Mouse (Mus musculus) testis, adult 2 months (tissue): Measurements from ENCODE around the gene Btbd7. TPM values are rescaled to one million over a fixed set of nuclear protein-coding genes. Genes with fewer than 3 reads are reported as not detected.

Experiments
- H3K27ac ChIP-seq: fragments of 200-500 bp; 2 replicates; pipeline ENCODE4 v1.5.1; 2012; ENCODE audit warnings: low read depth, low read length; ENCODE audit not compliant: control insufficient read depth, insufficient read depth
- H3K27me3 ChIP-seq: fragments of 200-500 bp; 2 replicates; pipeline ENCODE4 v1.6.1; 2012; ENCODE audit warnings: mild to moderate bottlenecking, low read length, moderate library complexity; ENCODE audit not compliant: control insufficient read depth, insufficient read depth
- H3K36me3 ChIP-seq: fragments of 200-500 bp; 2 replicates; pipeline ENCODE4 v1.6.1; 2012; ENCODE audit warnings: mild to moderate bottlenecking, low read length; ENCODE audit not compliant: control insufficient read depth, insufficient read depth
- H3K4me1 ChIP-seq: fragments of 200-500 bp; 2 replicates; pipeline ENCODE4 v1.6.1; 2012; ENCODE audit warnings: low read length; ENCODE audit not compliant: control insufficient read depth, insufficient read depth
- H3K4me3 ChIP-seq: fragments of 200-500 bp; 2 replicates; pipeline ENCODE4 v1.5.1; 2012; ENCODE audit warnings: low read depth, mild to moderate bottlenecking, low read length, moderate library complexity, mixed read lengths; ENCODE audit not compliant: control insufficient read depth
- CTCF ChIP-seq: fragments of 200-500 bp; IDR thresholded peaks from 2 replicates; pipeline ENCODE4 v1.5.1; 2012; ENCODE audit warnings: low read depth, mild to moderate bottlenecking, inconsistent platforms, low read length, moderate library complexity; ENCODE audit not compliant: control insufficient read depth, insufficient read depth, insufficient replicate concordance
- POLR2A ChIP-seq: fragments of 200-500 bp; IDR thresholded peaks from 2 replicates; pipeline ENCODE4 v1.6.1; 2012; ENCODE audit warnings: low read depth, mild to moderate bottlenecking, inconsistent platforms, low read length, moderate library complexity; ENCODE audit not compliant: control insufficient read depth
- polyA plus RNA-seq: library from polyadenylated mRNA; depleted of rRNA; stranded (reverse); fragments of >200 nt; gene quantifications from 2 replicates; pipeline ENCODE4 v1.2.3, GENCODE M21; 2012

Gene Btbd7
- polyA plus RNA-seq, 1 experiment, result 21.9 TPM

DNA sequence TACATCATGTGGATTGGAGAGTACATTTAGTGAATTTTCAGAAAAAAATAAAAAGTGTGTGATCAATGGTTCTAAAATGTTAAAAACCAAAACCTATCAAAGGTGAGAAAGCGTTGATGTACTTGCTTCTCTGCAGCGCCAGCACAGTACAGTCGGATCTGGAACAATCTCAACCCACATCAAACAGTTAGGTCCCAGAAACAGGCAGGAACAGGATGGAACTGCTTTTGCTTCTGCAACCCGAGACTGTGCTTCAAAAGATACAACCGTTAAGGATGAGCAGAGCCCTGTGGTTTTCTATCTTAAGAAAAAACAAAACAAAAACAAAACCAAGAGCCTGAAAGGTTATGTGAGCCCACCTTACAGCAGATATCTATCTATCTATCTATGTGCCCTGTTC, 95.4 kb downstream of the Btbd7 start:
- Histone ChIP-seq H3K4me3 (no peak overlapping the region), H3K4me1 (no peaks in the 10 kb centered on the region), H3K27me3 (no peaks in the 10 kb centered on the region), H3K27ac (no peak overlapping the region), H3K36me3 (no peaks in the 10 kb centered on the region; the same call in 1 of the 2 replicates)
- TF ChIP-seq CTCF, result no peak
- TF ChIP-seq POLR2A, result no peak

DNA sequence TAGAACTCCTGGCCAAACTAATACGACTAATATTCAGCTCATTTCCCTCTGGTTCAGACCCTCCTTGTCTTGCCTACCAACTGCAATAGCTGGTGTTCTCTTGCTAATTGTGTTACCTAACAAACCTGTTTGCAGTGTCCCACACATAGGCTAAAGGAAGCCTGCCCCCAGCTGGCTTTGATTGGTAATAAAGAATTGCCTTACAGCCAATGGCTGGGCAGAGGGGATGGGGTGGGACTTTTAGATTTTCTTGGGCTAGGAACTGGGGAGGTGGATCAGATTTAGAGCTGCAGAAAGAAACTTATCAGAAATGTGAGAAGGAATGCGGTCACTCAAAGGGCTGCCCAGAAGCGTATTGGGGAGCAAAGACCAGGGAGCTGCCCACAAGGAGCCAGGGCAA, 98.8 kb downstream of the Btbd7 start:
- Histone ChIP-seq H3K27ac (no peak overlapping the region), H3K4me1 (no peaks in the 10 kb centered on the region), H3K36me3 (peaks cover 2% of the 10 kb centered on the region), H3K27me3 (no peaks in the 10 kb centered on the region), H3K4me3 (no peak overlapping the region)
- TF ChIP-seq POLR2A (no peak), CTCF (no peak)

DNA sequence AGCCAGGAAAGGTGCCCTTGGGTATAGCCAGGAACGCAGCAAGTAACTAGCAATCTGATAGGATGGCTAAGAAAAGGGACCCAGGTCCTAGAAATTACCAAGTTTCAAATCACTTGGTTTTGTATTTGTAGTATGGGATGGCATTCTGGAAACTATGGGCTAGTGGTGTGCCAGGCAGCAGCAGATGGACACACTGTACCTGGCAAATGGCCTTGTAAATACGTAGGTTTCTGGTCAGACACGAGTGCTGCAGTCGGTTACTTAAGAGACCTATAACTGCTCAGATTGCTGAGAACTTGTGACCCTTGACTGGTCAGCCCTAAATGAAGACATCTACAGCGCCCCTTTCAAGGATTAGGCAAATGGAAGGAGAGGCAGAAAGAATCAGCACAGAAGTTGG, 100.1 kb downstream of the Btbd7 start:
- H3K36me3 ChIP-seq, result peaks cover 2% of the 10 kb centered on the region

DNA sequence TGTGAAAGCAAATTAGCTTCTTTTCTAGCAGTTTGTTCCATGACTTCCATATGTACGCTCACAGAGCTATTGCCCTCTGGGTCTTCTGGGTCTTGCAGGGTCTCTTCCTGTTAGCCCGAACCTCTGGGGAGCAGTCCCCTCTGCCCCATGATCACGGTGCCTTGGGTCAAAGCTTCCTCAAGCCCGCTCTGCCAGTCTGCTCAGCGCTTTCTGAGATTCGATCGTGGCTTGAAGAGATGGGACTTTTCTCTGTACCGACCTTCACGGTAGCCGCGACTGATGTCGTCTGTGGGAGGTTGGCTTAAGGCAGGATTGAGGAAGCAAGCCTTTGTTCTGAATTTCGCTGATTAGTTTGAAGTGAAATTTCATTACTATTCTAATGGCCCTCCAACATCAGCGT, 102.2 kb downstream of the Btbd7 start:
- Histone ChIP-seq H3K4me1 (no peaks in the 10 kb centered on the region), H3K36me3 (peaks cover 2% of the 10 kb centered on the region), H3K27ac (no peak overlapping the region), H3K27me3 (no peaks in the 10 kb centered on the region), H3K4me3 (no peak overlapping the region)
- TF ChIP-seq CTCF (no peak), POLR2A (no peak)

More for the DNA sequence above, 100.1 kb downstream of the Btbd7 start:
- no peak for TF ChIP-seq CTCF
- no peak for TF ChIP-seq POLR2A
- Histone ChIP-seq H3K4me3 (no peak overlapping the region), H3K27me3 (no peaks in the 10 kb centered on the region), H3K4me1 (no peaks in the 10 kb centered on the region), H3K27ac (no peak overlapping the region)

DNA sequence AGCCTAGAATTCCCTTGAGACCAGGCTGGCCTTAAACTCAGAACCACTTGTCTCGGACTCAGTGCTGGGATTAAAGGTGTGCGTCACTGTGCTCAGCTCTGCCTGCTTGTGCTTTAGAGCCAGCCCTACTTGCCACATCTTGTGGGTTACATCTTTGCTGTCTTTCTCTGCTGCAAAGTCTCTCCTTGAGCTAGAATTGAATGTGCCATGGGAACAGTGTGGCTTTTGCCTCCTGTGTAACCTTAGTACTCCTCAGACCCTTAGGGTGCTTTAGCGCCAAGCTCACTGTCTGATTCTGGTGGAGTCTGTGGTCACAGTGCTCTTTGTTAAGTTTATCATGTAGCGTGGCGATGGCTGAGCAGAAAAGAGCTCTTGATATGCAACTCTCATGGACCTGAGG, 105.6 kb downstream of the Btbd7 start:
- TF ChIP-seq CTCF (no peak), POLR2A (no peak)
- H3K36me3 ChIP-seq, result peaks cover 5% of the 10 kb centered on the region

DNA sequence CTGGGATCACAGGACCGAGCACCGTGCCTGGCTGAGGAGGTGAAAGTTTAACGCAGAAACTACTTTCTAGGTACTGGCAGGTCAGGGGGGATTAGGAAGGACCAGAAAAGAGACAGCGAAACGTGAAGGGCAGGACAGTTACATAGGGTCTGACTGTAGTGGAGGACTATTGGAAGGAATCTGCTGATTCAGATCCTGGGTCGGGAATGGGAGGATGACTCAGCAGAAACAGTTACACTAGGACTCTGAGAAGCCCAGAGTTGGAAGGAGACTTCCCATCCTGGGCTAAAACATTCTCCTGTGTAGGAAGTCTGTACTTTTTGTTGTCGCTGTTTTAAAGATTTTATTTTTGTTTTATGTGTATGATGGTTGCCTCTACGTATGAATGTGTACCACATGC, 106.7 kb downstream of the Btbd7 start:
- H3K27ac ChIP-seq, result no peak overlapping the region
- TF ChIP-seq POLR2A (no peak), CTCF (no peak)
- peaks cover 5% of the 10 kb centered on the region for H3K36me3 ChIP-seq
- H3K4me3 ChIP-seq, result no peak overlapping the region
- no peaks in the 10 kb centered on the region for H3K27me3 ChIP-seq
- no peaks in the 10 kb centered on the region for H3K4me1 ChIP-seq

More for the DNA sequence above, 105.6 kb downstream of the Btbd7 start:
- no peaks in the 10 kb centered on the region for H3K4me1 ChIP-seq
- H3K27ac ChIP-seq, result no peak overlapping the region
- H3K4me3 ChIP-seq, result no peak overlapping the region
- H3K27me3 ChIP-seq, result no peaks in the 10 kb centered on the region

DNA sequence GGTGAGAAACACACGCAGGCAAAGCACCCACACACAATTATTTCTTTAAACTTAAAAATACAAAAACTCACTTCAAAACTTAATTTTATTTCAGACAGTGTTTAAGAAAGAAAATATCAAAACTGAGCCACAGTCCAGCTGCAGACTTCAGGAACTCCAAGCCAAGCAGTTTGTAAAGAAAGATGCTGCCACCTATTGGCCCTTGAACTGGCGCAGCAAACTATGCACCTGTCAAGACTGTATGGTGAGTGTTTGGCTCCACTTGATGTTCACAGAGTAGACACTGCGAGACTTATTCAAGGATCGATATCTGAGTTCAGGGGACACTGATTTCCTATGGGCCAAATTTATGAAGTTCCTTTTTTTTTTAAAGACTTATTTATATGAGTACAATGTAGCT, 109.3 kb downstream of the Btbd7 start:
- Histone ChIP-seq H3K27ac (no peak overlapping the region), H3K36me3 (peaks cover 4% of the 10 kb centered on the region)
- TF ChIP-seq CTCF (no peak), POLR2A (no peak)

DNA sequence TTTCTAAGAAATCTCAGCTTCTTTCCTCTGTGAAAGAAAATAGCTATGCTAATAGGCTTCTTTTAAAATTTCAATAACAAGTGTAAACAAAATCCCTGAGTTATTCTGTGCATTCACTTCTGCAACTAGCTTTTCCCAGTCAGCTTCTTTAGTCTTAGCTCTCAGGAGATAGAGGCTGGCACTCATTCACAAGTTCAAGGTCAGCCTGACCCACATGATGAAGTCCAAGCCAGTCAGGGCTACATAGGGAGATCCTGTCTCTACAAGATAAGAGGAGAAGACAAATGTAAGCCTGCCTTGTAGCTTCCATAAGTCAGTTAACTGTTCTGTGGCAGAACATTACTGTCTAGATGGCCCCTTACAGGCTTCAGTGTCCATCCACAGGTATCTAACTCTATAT, 114.6 kb downstream of the Btbd7 start:
- Histone ChIP-seq H3K36me3 (peaks cover 10% of the 10 kb centered on the region), H3K4me1 (peaks cover 3% of the 10 kb centered on the region), H3K27me3 (no peaks in the 10 kb centered on the region), H3K4me3 (no peak overlapping the region), H3K27ac (no peak overlapping the region)
- TF ChIP-seq POLR2A (no peak), CTCF (no peak)

More for the DNA sequence above, 109.3 kb downstream of the Btbd7 start:
- Histone ChIP-seq H3K4me1 (no peaks in the 10 kb centered on the region), H3K27me3 (no peaks in the 10 kb centered on the region), H3K4me3 (no peak overlapping the region)
